Mouse (Mus musculus) cerebellum, adult (tissue): ENCODE measurements at regions not wholly inside any gene's neighbourhood (a gene's known extent, or its start where the extent isn't known, plus 50 kb on each side); places are given as distances from the start of the nearest gene placed in this dataset.

ENCODE experiments used
- ATAC-seq: cut with Nextera tagmentation; 2 replicates; pipeline ENCODE4 v1.9.2; 2017; ENCODE audit warnings: mild to moderate bottlenecking, moderate library complexity, mixed read lengths; ENCODE audit not compliant: insufficient number of reproducible peaks, low FRiP score, low TSS enrichment

DNA sequence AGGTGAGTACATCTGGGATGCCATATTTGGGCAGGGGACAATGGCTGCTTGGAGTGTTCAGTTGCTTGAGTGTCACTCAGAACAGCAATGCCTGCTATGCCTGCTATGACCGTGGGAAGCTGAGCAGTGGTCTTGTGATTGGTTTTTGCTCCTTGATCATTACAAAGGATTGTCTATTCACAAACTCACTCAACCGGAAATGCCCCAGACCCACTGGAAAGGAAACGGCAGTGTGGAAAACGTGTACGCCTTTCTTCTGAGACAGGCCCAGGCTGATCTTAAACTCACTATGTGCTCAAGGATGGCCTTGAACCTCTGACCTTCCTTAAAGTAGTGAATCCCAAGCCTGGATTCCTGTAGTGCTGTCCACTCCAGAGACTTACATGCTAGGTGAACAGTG is 63.2 kb upstream of the Lhx8 start:
- no peak for ATAC-seq

DNA sequence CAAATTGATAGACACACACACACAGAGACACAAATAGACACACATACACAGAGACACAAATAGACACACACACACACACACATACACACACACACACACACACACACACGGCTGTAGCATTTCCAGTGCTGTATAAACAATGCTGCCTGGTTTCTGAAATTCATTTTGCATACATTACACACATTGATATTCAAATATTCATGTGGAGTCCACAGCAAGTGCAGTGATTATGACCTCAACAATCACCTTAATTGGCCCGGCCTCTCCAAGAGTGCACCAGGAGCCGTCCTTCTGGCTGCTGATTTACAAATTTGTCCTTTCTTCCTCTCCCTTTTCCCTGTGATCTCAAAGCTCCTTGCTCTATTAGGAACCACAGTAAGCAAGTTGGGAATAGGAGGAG is 61.2 kb upstream of the Lhx8 start:
- ATAC-seq: no peak

DNA sequence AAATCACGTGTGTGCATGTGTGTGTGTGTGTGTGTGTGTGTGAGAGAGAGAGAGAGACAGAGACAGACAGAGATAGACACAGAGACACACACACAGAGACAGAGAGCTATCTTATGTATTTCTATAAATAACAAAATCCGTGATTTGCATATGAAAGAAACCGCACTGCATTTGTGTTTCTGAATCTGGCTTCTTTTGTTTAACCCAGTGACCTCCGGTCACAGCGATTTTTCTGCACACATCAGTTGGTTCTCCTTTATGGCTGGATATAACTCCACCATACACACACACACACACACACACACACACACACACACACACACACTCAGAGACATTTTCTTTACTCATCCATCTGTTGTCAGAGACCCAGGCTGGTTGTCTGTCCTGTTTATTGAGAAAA is 58.2 kb upstream of the Lhx8 start:
- ATAC-seq: no peak

DNA sequence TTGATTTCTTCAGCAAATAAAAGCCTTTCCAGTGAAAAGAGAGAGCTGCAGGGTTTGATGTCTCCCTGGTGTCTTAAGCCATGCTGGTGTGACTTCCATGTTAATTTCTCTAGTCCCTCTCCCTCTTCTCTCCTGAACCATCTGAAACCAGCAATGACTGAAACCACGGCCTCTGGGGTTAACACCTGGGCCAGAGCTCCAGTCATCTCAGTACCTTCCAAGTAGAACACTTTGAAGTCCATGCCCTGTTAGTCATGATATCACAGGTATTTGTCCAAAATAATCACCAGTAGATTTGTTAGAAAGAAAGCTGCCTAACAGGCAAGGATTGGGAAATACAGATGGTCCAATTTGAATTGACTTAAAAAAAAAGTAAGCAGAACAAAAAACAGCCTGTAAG is 56.8 kb upstream of the Lhx8 start:
- ATAC-seq: no peak

DNA sequence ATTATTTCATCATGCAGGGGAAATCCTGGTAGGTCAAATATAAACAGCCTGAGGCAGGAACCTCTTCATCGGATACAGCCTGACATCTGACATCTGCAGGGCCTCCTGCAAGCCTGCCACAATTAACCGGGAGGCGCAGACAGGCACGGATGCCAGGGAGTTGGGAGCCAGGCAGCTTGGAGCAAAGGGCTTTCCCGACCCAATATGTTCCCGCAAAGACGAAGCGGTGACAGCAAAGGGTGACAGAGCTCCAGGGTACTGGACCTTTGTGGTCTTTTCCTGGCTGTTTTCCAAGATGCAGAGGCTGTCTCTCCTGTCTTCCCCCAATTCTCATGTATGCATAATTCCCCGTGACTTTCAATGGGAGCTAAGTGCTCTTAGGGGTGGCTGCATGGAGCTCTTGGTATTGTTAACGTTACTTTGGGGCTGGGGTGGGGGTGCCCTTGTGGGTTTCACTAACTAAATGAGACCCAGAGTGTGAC is 55.4 kb upstream of the Lhx8 start:
- ATAC-seq: no peak

DNA sequence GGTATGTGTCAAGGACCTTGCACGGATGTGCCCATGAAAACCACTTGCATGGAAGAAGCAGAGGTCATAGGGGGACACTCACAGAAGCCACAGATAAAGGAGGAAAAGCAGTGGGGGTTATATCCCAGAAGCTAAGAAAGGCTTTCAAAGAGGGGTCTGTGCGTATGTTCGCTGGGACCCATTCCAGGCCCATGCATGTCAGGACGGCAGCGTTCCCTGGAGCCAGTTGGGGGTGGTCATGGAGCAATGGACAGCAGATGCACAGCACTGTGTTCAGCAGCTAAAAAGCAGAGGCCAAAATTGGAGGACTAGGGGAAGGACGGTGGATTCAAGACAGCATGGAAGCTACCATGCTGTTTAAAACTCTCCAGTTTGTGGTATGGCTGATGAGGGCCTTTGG is 52.4 kb upstream of the Lhx8 start:
- ATAC-seq: no peak

DNA sequence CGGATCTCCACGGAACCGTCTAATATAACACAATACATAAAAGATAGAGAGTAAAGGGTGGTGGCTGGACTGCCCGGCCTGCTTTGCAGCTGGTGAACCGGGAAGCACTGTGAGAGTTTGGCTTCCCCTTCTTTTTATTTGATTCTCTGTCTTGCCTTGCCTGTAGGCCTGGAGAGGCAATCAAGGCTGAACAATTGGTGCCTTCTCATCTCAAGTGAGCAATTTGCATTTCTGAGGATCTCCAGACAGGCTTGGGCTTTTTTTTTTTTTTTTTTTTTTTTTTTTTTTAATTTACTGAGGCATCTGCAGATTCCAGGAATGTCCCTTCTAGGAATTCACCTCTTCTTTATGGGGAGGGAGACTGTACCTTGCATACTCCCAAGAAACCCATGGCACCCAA is 51.1 kb upstream of the Lhx8 start:
- ATAC-seq: no peak
